Mouse (Mus musculus): ENCODE measurements around the gene Emg1. TPM values are rescaled to one million over a fixed set of nuclear protein-coding genes. Genes with fewer than 3 reads are reported as not detected.

Gene Emg1
- 115 to 118 TPM (median 117 TPM) in 4 replicates for total RNA-seq (2023)

GRCm38 (mm10) chr6:124711824-124712782 lies at the start of gene Emg1, which contains the start of gene Phb2:
Emg1 (minus strand) TSS chr6:124712178.
Phb2 (plus strand) TSS chr6:124712336.

DNA sequence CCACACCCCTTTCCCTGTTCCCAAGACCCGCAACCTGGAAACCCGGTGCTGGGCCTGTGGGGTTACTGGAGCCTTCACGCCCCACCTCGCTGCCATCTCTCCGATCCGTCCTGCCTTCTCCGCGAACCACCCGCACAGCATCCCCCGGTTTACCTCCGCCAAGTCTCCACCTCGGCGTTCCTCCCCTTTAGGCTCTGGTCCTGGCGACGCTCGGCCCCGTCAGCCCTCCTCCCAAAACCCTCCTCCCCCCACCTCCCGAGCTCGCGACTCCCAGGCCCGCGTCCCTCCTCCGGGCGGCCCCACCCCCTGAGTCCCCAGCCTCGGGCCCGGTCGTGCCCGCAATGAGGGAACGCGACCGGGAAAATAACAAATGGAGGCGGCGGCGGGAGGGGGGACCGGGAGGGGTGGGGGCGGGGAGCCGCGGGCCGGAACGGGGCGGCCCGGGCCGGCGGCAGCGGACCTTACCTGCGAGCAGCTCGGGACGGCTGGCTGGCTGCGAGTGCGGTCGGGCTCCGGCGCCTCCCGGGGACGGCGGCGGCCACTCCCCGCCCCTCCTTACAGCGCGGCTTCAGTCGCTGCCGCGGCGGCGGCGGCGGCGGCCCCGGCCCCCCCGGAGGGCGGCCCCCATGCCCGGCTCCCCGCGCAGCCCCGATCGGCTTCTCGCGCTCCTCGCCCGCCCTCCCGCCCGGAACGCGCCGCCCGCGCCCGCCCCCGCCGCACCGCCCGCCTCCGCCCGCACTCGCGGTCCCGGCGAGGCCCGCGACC lies 44.0 kb upstream of the Emg1 start, which contains the start of the genes Gm45234 and Atn1:
Gm45234 (minus strand) TSS at position 191 of the 765 bp plus-strand sequence.
Atn1 (minus strand) TSS at position 694 of the 765 bp plus-strand sequence.

GRCm38 (mm10) chr6:124740888-124741761 lies 29.1 kb upstream of the Emg1 start, which contains the start of gene Grcc10:
Grcc10 (minus strand) TSS chr6:124741374.

DNA sequence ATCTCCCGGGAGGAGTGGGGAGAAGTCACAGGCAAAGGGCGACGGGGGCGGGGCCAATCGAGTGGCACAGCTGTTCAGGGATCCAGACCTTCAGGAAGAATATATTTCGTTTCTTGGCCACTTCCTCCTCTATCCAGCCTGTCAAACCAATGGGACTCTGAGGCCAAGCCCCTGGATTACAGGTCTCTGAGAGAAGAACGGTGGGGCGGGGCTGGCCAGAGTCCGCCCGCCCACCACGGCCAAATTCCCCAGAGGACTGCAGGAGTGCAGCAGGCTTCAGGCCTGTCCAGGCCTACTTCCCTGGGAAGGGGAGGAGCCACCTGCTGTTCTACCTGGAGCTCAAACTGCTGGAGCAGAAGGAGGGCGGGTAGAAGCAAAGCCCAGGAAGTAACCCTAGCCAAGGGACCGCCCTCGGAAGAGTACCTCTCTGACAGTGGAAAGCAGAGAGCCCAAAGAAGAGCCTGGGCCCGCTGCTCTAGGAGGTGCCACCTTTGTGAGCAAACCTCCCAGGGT lies 26.6 kb upstream of the Emg1 start, which contains the start of gene Ptpn6:
Ptpn6 (minus strand) TSS at position 204 of the 513 bp plus-strand sequence.

GRCm38 (mm10) chr6:124662477-124663423 lies 49.2 kb downstream of the Emg1 start, which contains the start of gene Lpcat3:
Lpcat3 (plus strand) TSS chr6:124663027.

Other genes with a start within 250 kb of the Emg1 start
- 1.6 to 2.3 TPM (median 2.0 TPM) in 4 replicates for gene Clstn3, start 247.4 kb downstream of the Emg1 start, total RNA-seq (2023)
- gene C1rl, start 219.1 kb downstream of the Emg1 start, total RNA-seq (2023), result not detected in 4 replicates
- 0.19 to 0.46 TPM (median 0.31 TPM) in 4 replicates for gene C1ra, start 199.8 kb downstream of the Emg1 start, total RNA-seq (2023)
- gene C1s1, start 169.8 kb downstream of the Emg1 start, total RNA-seq (2023), result 0.19 to 0.85 TPM (median 0.56 TPM) in 4 replicates
- gene C1rb, start 141.9 kb downstream of the Emg1 start, total RNA-seq (2023), result not detected in 4 replicates
- gene C1s2, start 76.1 kb downstream of the Emg1 start, total RNA-seq (2023), result not detected in 4 replicates
- 42.2 to 48.8 TPM (median 45.2 TPM) in 4 replicates for gene Lpcat3, start 49.2 kb downstream of the Emg1 start, total RNA-seq (2023)
- gene Phb2, start 158 bp upstream of the Emg1 start, total RNA-seq (2023), result 203 to 223 TPM (median 208 TPM) in 4 replicates
- 539 to 564 TPM (median 559 TPM) in 4 replicates for gene Ptpn6, start 26.5 kb upstream of the Emg1 start, total RNA-seq (2023)
- gene Grcc10, start 29.2 kb upstream of the Emg1 start, total RNA-seq (2023), result 241 to 258 TPM (median 254 TPM) in 4 replicates
- gene Gm45234, start 43.8 kb upstream of the Emg1 start, total RNA-seq (2023), result not detected in 4 replicates
- gene Atn1, start 44.3 kb upstream of the Emg1 start, total RNA-seq (2023), result 25.6 to 34.0 TPM (median 29.7 TPM) in 4 replicates
- 3.8 to 9.2 TPM (median 6.2 TPM) in 4 replicates for gene Eno2, start 57.5 kb upstream of the Emg1 start, total RNA-seq (2023)
- gene Lrrc23, start 67.5 kb upstream of the Emg1 start, total RNA-seq (2023), result 3.5 to 6.6 TPM (median 4.1 TPM) in 4 replicates
- 6.7 to 7.2 TPM (median 6.9 TPM) in 4 replicates for gene Spsb2, start 96.5 kb upstream of the Emg1 start, total RNA-seq (2023)
- 52.3 to 60.9 TPM (median 55.2 TPM) in 4 replicates for gene Tpi1, start 102.1 kb upstream of the Emg1 start, total RNA-seq (2023)
- 76.6 to 80.7 TPM (median 78.4 TPM) in 4 replicates for gene Usp5, start 117.3 kb upstream of the Emg1 start, total RNA-seq (2023)
- 1.0 to 3.3 TPM (median 1.9 TPM) in 4 replicates for gene Cdca3, start 117.4 kb upstream of the Emg1 start, total RNA-seq (2023)
- gene Gnb3, start 128.1 kb upstream of the Emg1 start, total RNA-seq (2023), result not detected in 4 replicates
- gene P3h3, start 145.6 kb upstream of the Emg1 start, total RNA-seq (2023), result not detected in 4 replicates
- 0.36 to 1.1 TPM (median 0.58 TPM) in 4 replicates for gene Gpr162, start 151.8 kb upstream of the Emg1 start, total RNA-seq (2023)
- gene Cd4, start 176.0 kb upstream of the Emg1 start, total RNA-seq (2023), result 0.63 to 1.4 TPM (median 1.1 TPM) in 4 replicates
- gene Lag3, start 199.5 kb upstream of the Emg1 start, total RNA-seq (2023), result 0.29 to 0.66 TPM (median 0.52 TPM) in 4 replicates
- gene Ptms, start 207.9 kb upstream of the Emg1 start, total RNA-seq (2023), result 43.8 to 58.5 TPM (median 52.8 TPM) in 4 replicates
- 93.4 to 104 TPM (median 97.7 TPM) in 4 replicates for gene Mlf2, start 219.2 kb upstream of the Emg1 start, total RNA-seq (2023)

Data from B cell, adult 62 days (primary cell).